Mouse (Mus musculus): ENCODE results near the gene Hist1h2bb.
A peak's percentile ranks its signal among the peaks of the same experiment; 100 is the strongest.

- TF ChIP-seq USF2 (IDR thresholded peaks at IDR 0.05; ENCODE audit: borderline replicate concordance in 1 of 2, insufficient read depth in 1 of 2, low read depth in 1 of 2, low read length in 2 of 2) (no peak), CTCF (IDR thresholded peaks at IDR 0.05 in 2 of 3, conservative IDR thresholded peaks at IDR 0.05 in 1 of 3; ENCODE audit: control insufficient read depth in 1 of 3, insufficient read depth in 1 of 3, low read depth in 2 of 3, low read length in 3 of 3, poor library complexity in 1 of 3, severe bottlenecking in 1 of 3) (no peak), GATA1 (IDR thresholded peaks at IDR 0.05; ENCODE audit: low read depth, low read length) (no peak), ELF1 (IDR thresholded peaks at IDR 0.05; ENCODE audit: low read depth, low read length) (no peak), POLR2AphosphoS5 (IDR thresholded peaks at IDR 0.05; ENCODE audit: borderline replicate concordance, low read depth, low read length) (peak; percentile 91; the same call in 1 of the 2 replicates)
Observed at GRCm38 (mm10) chr13:23745381-23746161, 963 bp upstream of the Hist1h2bb start, which contains the start of gene Hist1h3c.

Data from MEL (cell line).